Mouse (Mus musculus) mesoderm, embryonic 11.5 days (tissue): ENCODE results near the gene 1110059G10Rik.

Experiments
- DNase-seq: peaks from one replicate; pipeline ENCODE4 v3.0.0-alpha.2; 2012; ENCODE audit warnings: low read depth, low spot score

The 1110059G10Rik gene

GRCm38 (mm10) chr9:122950643-122951475, at the start of gene 1110059G10Rik, which contains the start of gene Kif15:
TSS of gene 1110059G10Rik (minus strand) at chr9:122951000.
TSS of gene Kif15 (plus strand) at chr9:122951046.
- peak; percentile 98 for DNase-seq

- DNase-seq = no peak
Observed at GRCm38 (mm10) chr9:122999193-122999586, 48.4 kb upstream of the 1110059G10Rik start.

- no peak for DNase-seq
Observed at GRCm38 (mm10) chr9:122998406-122999192, 47.8 kb upstream of the 1110059G10Rik start.

GRCm38 (mm10) chr9:122928915-122929314, 21.9 kb downstream of the 1110059G10Rik start:
- no peak for DNase-seq

- peak; percentile 85 for DNase-seq
Observed at GRCm38 (mm10) chr9:122922936-122923381, 27.8 kb downstream of the 1110059G10Rik start, which contains the start of gene Zfp105. TSS of gene Zfp105 (plus strand) at chr9:122923072.

- DNase-seq = no peak
Observed at GRCm38 (mm10) chr9:122922436-122922835, 28.4 kb downstream of the 1110059G10Rik start.

- peak; percentile 87 for DNase-seq
Observed at GRCm38 (mm10) chr9:122902717-122903535, 47.9 kb downstream of the 1110059G10Rik start.

- no peak for DNase-seq
Observed at GRCm38 (mm10) chr9:122901047-122901446, 49.8 kb downstream of the 1110059G10Rik start.
